In the genomic region with DNA sequence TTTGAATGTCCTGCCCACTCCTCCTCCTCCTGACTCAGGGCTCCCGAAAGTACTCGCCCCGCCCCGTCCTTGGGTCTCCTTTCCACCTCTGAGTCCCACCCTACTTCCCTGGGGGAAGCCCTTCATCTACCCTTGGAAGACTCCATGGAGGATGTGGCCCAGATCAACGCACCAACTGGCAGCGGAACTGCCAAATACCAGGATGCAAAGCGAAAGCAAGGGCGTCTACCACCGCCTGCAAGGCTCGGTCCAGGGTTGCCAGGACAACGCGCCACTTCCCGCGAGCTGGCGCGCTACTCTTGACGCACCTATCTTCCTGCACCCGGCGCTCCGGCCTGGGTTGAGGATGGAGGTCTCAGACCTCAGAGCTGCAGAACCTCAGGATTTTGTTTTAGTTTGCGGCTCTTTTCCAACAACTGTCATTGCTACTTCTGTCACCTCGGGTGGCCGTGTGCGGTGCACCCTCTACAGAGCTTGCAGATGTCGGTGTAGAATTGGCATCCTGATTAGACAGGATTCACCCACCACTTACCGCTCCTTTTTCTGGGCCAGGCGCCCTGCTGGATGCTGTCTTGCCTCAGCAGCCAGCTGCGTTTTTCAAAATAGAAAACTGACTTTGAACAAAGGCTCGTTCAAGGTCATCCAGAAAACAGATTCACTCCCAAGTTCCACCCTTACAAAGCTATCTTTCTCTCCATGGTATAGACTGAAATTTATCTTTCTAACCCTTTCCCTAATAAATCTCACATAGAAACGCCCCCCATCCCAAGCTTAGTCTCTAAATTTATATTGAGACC, we compare ENCODE assay signal across 9 mouse cellular contexts. TPM values are rescaled to one million over a fixed set of nuclear protein-coding genes. Genes with fewer than 3 reads are reported as not detected.
DNase-seq lines count a peak whose midpoint lies in the region; ATAC-seq and TF ChIP-seq lines count a peak whose summit lies in the region.
"Had no signal": no experiment of that assay in that cellular context is flagged by ENCODE, and none has a peak within 500 bp of the region (broad histone marks: within the 10 kb centered on the region; RNA-seq: fewer than 3 reads in every experiment).

Gene Spats1 (minus strand): TSS at position 747 of the 797 bp plus-strand sequence.

- peaks cover 72% of the 10 kb centered on the region for H3K4me1 ChIP-seq in E14TG2a.4 (replicated peaks; ENCODE audit: low read depth, low read length)
- H3K4me1 ChIP-seq in forebrain, embryonic 10.5 days: peaks cover 18% of the 10 kb centered on the region
- peaks cover 10% of the 10 kb centered on the region for H3K4me1 ChIP-seq in heart, postnatal 0 days (ENCODE audit: control insufficient read depth, insufficient read depth)
- H3K4me1 ChIP-seq in liver, embryonic 15.5 days (replicated peaks): peaks cover 14% of the 10 kb centered on the region

- peak; percentile 85 for ATAC-seq in heart, postnatal 0 days (ENCODE audit: insufficient read depth, low read depth)
- ATAC-seq in liver, embryonic 15.5 days (ENCODE audit: insufficient read depth): no peak

- peak within 1 kb of the TSS; percentile 60 for H3K27ac ChIP-seq in forebrain, embryonic 10.5 days
- H3K27ac ChIP-seq in heart, postnatal 0 days (ENCODE audit: low read depth): no peak within 1 kb of the TSS
- H3K27ac ChIP-seq in liver, embryonic 15.5 days (replicated peaks): no peak within 1 kb of the TSS

- H3K9me3 ChIP-seq in E14TG2a.4 (ENCODE audit: low read length): no peaks in the 10 kb centered on the region
- no peaks in the 10 kb centered on the region for H3K9me3 ChIP-seq in forebrain, embryonic 10.5 days
- no peaks in the 10 kb centered on the region for H3K9me3 ChIP-seq in heart, postnatal 0 days (replicated peaks; ENCODE audit: control insufficient read depth, low read length)
- no peaks in the 10 kb centered on the region for H3K9me3 ChIP-seq in liver, embryonic 15.5 days (replicated peaks)

- TF ChIP-seq CTCF in E14TG2a.4 (conservative IDR thresholded peaks at IDR 0.05; ENCODE audit: low read length): no peak
- no peak for TF ChIP-seq CTCF in heart, postnatal 0 days (IDR thresholded peaks at IDR 0.05; ENCODE audit: low read depth)

- peak within 1 kb of the TSS; percentile 28; the same call in 1 of the 2 replicates for H3K9ac ChIP-seq in heart, postnatal 0 days (replicated peaks; ENCODE audit: low read depth, low read length)
- H3K9ac ChIP-seq in liver, embryonic 15.5 days: no peak within 1 kb of the TSS

- H3K4me2 ChIP-seq in heart, postnatal 0 days (ENCODE audit: low read depth, low read length): peak within 1 kb of the TSS; percentile 71
- H3K4me2 ChIP-seq in liver, embryonic 15.5 days: peak within 1 kb of the TSS; percentile 53

- WGBS in forebrain, embryonic 10.5 days: 8% methylated on average over 30 of the region's 30 CpGs
- 3% methylated on average over 30 of the region's 30 CpGs for WGBS in heart, postnatal 0 days
- 5% methylated on average over 30 of the region's 30 CpGs for WGBS in liver, embryonic 15.5 days (ENCODE audit: insufficient replicate concordance)

- peak within 1 kb of the TSS; percentile 73 for H3K4me3 ChIP-seq in E14TG2a.4 (replicated peaks; ENCODE audit: low read length)
- H3K4me3 ChIP-seq in forebrain, embryonic 10.5 days: peak within 1 kb of the TSS; percentile 56
- peak within 1 kb of the TSS; percentile 44 for H3K4me3 ChIP-seq in heart, postnatal 0 days (ENCODE audit: low read depth, low read length)
- peak within 1 kb of the TSS; percentile 35 for H3K4me3 ChIP-seq in liver, embryonic 15.5 days (replicated peaks)

- no peak for TF ChIP-seq EP300 in heart, postnatal 0 days (IDR thresholded peaks at IDR 0.05; ENCODE audit: low read depth)

- no peaks in the 10 kb centered on the region for H3K36me3 ChIP-seq in E14TG2a.4 (ENCODE audit: insufficient read depth, low read length)
- no peaks in the 10 kb centered on the region for H3K36me3 ChIP-seq in forebrain, embryonic 10.5 days (replicated peaks)
- no peaks in the 10 kb centered on the region for H3K36me3 ChIP-seq in heart, postnatal 0 days (replicated peaks; ENCODE audit: control insufficient read depth, insufficient read depth, low read length)
- H3K36me3 ChIP-seq in liver, embryonic 15.5 days (replicated peaks): no peaks in the 10 kb centered on the region

- H3K27me3 ChIP-seq in E14TG2a.4 (ENCODE audit: insufficient read depth, low read length): no peaks in the 10 kb centered on the region
- H3K27me3 ChIP-seq in forebrain, embryonic 10.5 days (ENCODE audit: poor library complexity, severe bottlenecking): peaks cover 54% of the 10 kb centered on the region
- peaks cover 9% of the 10 kb centered on the region; the same call in 1 of the 2 replicates for H3K27me3 ChIP-seq in heart, postnatal 0 days (ENCODE audit: control insufficient read depth, insufficient read depth, low read length)
- peaks cover 59% of the 10 kb centered on the region for H3K27me3 ChIP-seq in liver, embryonic 15.5 days

- peak; percentile 57 for DNase-seq in brain, embryonic 18.5 days (ENCODE audit: low read depth, low spot score)
- peak; percentile 65 for DNase-seq in forebrain, embryonic 10.5 days (ENCODE audit: extremely low spot score, low spot score)
- DNase-seq in heart, postnatal 0 days (ENCODE audit: low spot score): peak; percentile 54
- peak; percentile 46 to 70 for DNase-seq in kidney, postnatal 36 days
- peak; percentile 61 for DNase-seq in neural tube, embryonic 10.5 days (ENCODE audit: extremely low spot score, low spot score)
- DNase-seq in testis, postnatal 14 days (ENCODE audit: low spot score): peak; percentile 75

RNA-seq across cellular contexts. Expression of gene Spats1, which starts in this region (rescaled TPM):
- 0.48 and 0.50 TPM in 2 replicates for polyA plus RNA-seq in forebrain, embryonic 10.5 days (2016; fragmentation: Nextera tagmentation; extraction: Ambion mirVana)
- total RNA-seq in heart, postnatal 0 days (2014; rRNA removed; ENCODE audit: low replicate concordance): not detected in 2 replicates
- 1.0 TPM in 2 replicates for polyA plus RNA-seq in heart, postnatal 0 days (2015; fragmentation: Nextera tagmentation; extraction: Ambion mirVana)
- polyA plus RNA-seq in liver, embryonic 15.5 days (2015; fragmentation: Nextera tagmentation; extraction: Ambion mirVana): 0.13 and 0.18 TPM in 2 replicates
- polyA plus RNA-seq: large intestine, adult 2 months had no signal

Comparison
In these comparisons a context has a peak if more than half of its experiments do, and no peak if none do; other contexts are left out.
1. Peak in DNase-seq, H3K4me3 ChIP-seq and H3K27ac ChIP-seq in forebrain, embryonic 10.5 days; RNA of the gene not detected or under 1 TPM.